Mouse (Mus musculus): Measurements from ENCODE around the gene Kcnma1.
A peak's percentile ranks its signal among the peaks of the same experiment; 100 is the strongest.

- TF ChIP-seq ETS1 (IDR thresholded peaks at IDR 0.05; ENCODE audit: low read depth, low read length) (no peak), ZMIZ1 (IDR thresholded peaks at IDR 0.05; ENCODE audit: low read depth, low read length) (no peak), POLR2AphosphoS5 (IDR thresholded peaks at IDR 0.05; ENCODE audit: borderline replicate concordance, low read depth, low read length) (no peak), POLR2A (IDR thresholded peaks at IDR 0.05; ENCODE audit: control insufficient read depth in 1 of 2, insufficient read depth in 1 of 2, low read depth in 1 of 2, low read length in 2 of 2, poor library complexity in 1 of 2) (no peak), NELFE (IDR thresholded peaks at IDR 0.05; ENCODE audit: low read depth, low read length) (no peak), CTCF (IDR thresholded peaks at IDR 0.05 in 2 of 3, conservative IDR thresholded peaks at IDR 0.05 in 1 of 3; ENCODE audit: control insufficient read depth in 1 of 3, insufficient read depth in 1 of 3, low read depth in 2 of 3, low read length in 3 of 3, poor library complexity in 1 of 3, severe bottlenecking in 1 of 3) (peak; percentile 7 to 58 (median 54); a peak in 5 of 6 replicates)
Measured at GRCm38 (mm10) chr14:23583235-23583634, 431.1 kb downstream of the Kcnma1 start.

Data from MEL (cell line).